Mouse (Mus musculus) lung, embryonic 14.5 days (tissue): ENCODE results near the gene 2610021A01Rik. TPM values are rescaled to one million over a fixed set of nuclear protein-coding genes. Genes with fewer than 3 reads are reported as not detected.
"Not testable (repeated sequence)": the region's sequence is repeated elsewhere in the genome, so short reads cannot be mapped to it uniquely, and the experiment has no call there.

ENCODE experiments used
- ATAC-seq: fragments of 200-750 bp; cut with Nextera tagmentation; 2 replicates; pipeline ENCODE4 v1.8.0; 2017; ENCODE audit warnings: mild to moderate bottlenecking, moderate TSS enrichment, moderate library complexity; ENCODE audit not compliant: insufficient read depth
- DNase-seq: peaks from one replicate; pipeline ENCODE4 v3.0.0-alpha.2; 2015
- H3K27ac ChIP-seq: fragments of 300-500 bp; sonication (generic); 2 replicates; pipeline ENCODE4 v1.5.1; 2014; ENCODE audit warnings: low read depth, mild to moderate bottlenecking, moderate library complexity
- H3K27me3 ChIP-seq: fragments of 300-500 bp; sonication (generic); 2 replicates; pipeline ENCODE4 v1.6.1; 2014; ENCODE audit warnings: low read length, control low read depth; ENCODE audit not compliant: insufficient read depth
- H3K36me3 ChIP-seq: fragments of 300-500 bp; sonication (generic); 2 replicates; pipeline ENCODE4 v1.6.1; 2014; ENCODE audit warnings: control low read depth; ENCODE audit not compliant: insufficient read depth
- H3K4me1 ChIP-seq: fragments of 300-500 bp; sonication (generic); 2 replicates; pipeline ENCODE4 v1.6.1; 2014; ENCODE audit warnings: antibody characterized with exemption, control low read depth; ENCODE audit not compliant: insufficient read depth
- H3K4me2 ChIP-seq: fragments of 300-500 bp; sonication (generic); 2 replicates; pipeline ENCODE4 v1.6.1; 2014; ENCODE audit warnings: mild to moderate bottlenecking
- H3K4me3 ChIP-seq: fragments of 300-500 bp; sonication (generic); 2 replicates; pipeline ENCODE4 v1.5.1; 2014; ENCODE audit warnings: low read depth, low read length
- H3K9ac ChIP-seq: fragments of 300-500 bp; sonication (generic); 2 replicates; pipeline ENCODE4 v1.6.1; 2014
- H3K9me3 ChIP-seq: fragments of 300-500 bp; sonication (generic); 2 replicates; pipeline ENCODE4 v1.6.1; 2016; ENCODE audit warnings: low read depth, low read length, control low read depth
- CTCF ChIP-seq: IDR thresholded peaks from 2 replicates; pipeline ENCODE4 v1.5.1; 2016; ENCODE audit warnings: antibody characterized with exemption, low read depth
- WGBS: fragments of 180-500 bp; shearing (Covaris S2); extraction: QIAGEN DNeasy Blood & Tissue Kit; methylation state at CpG from one replicate; pipeline ENCODE4 v1.1.7; 2014; 5-methylcytosine and 5-hydroxymethylcytosine counted together
- polyA plus RNA-seq: library from polyadenylated mRNA; unstranded; fragments of >200 nt; fragmentation: Nextera tagmentation; extraction: Ambion mirVana; gene quantifications from 2 replicates; pipeline ENCODE4 v1.2.1, GENCODE M21; 2014

The 2610021A01Rik gene
- 14.7 and 15.5 TPM in 2 replicates for polyA plus RNA-seq

DNA sequence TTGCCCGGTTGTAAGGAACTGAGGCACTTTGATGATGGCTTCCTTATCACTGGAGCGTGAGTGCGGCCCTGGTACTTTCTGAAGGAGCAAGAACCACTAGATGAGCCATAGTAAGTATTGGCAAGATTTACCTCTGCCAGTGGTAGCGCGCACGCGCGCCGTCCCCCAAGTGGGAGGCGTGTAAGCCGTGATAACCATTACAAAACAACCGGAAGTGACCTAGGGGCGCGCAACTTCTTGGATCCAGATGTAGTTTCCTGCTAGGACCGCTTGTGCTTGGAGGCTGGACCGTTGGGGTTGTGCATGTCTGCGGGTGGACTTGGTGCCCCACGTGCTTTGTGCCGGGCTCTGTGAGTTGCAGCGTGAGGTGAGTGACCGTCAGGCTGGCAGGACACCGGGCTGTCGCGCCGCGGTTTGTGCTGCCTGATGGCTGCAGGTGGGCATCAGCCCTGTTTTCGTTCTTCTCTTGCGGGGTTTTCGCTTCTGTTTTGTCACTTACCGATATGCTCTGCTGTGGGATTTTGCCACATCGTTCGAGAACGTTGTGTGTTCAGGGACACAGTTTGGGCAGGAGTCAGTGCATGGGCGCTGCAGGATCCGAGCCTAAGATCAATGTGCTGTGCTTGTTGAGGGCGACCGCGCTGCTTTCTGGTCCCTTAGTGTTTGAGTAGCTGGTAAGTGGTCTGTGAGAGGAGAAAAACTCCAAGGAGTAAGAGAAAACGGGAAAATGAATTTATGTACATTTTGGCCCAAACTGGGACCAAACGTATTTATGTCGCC, at the start of gene 2610021A01Rik:
TSS of gene 2610021A01Rik (plus strand) at position 197 of the 780 bp plus-strand sequence.
- peak within 1 kb of the TSS; percentile 77 for H3K4me2 ChIP-seq
- no peaks in the 10 kb centered on the region for H3K27me3 ChIP-seq
- H3K27ac ChIP-seq = peak within 1 kb of the TSS; percentile 63
- no peak for TF ChIP-seq CTCF
- DNase-seq (peak; percentile 97), ATAC-seq (peak; percentile 99)
- under 1% methylated on average over 41 of the region's 41 CpGs for WGBS
- H3K36me3 ChIP-seq = no peaks in the 10 kb centered on the region
- no peaks in the 10 kb centered on the region for H3K4me1 ChIP-seq
- H3K4me3 ChIP-seq = peak within 1 kb of the TSS; percentile 62
- no peaks in the 10 kb centered on the region for H3K9me3 ChIP-seq
- peak within 1 kb of the TSS; percentile 74 for H3K9ac ChIP-seq

GRCm38 (mm10) chr7:41560681-41561080, 38.3 kb upstream of the 2610021A01Rik start:
- no peaks in the 10 kb centered on the region for H3K4me1 ChIP-seq
- no peaks in the 10 kb centered on the region for H3K27me3 ChIP-seq
- H3K9me3 ChIP-seq = no peaks in the 10 kb centered on the region; the same call in 1 of the 2 replicates
- 64% methylated on average over 8 of the region's 8 CpGs for WGBS
- no peak overlapping the region for H3K9ac ChIP-seq
- no peak for TF ChIP-seq CTCF
- H3K4me3 ChIP-seq = no peak overlapping the region
- no peak overlapping the region for H3K4me2 ChIP-seq
- ATAC-seq (no peak), DNase-seq (no peak)
- H3K36me3 ChIP-seq = no peaks in the 10 kb centered on the region
- no peak overlapping the region for H3K27ac ChIP-seq

DNA sequence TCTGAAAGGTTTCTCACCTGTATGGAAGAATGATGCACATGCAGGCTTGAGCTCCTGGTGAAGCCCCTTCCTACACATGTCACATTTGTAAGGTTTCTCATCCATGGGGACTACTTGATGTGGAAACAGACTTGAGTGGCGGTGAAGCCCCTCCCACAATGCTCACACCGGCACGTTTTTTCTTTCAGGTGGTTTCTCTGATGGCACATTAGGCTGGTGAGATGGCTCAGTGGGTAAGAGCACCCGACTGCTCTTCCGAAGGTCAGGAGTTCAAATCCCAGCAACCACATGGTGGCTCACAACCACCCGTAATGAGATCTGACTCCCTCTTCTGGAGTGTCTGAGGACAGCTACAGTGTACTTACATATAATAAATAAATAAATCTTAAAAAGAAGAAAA, 25.5 kb upstream of the 2610021A01Rik start, which contains the start of gene Gm6871:
TSS of gene Gm6871 (minus strand) at position 101 of the 400 bp plus-strand sequence.
- not testable (repeated sequence) for H3K4me2 ChIP-seq, H3K9ac ChIP-seq, H3K4me1 ChIP-seq, DNase-seq, H3K4me3 ChIP-seq, H3K27ac ChIP-seq, H3K27me3 ChIP-seq, H3K36me3 ChIP-seq, H3K9me3 ChIP-seq, ATAC-seq
- WGBS = 78% methylated on average over 6 of the region's 6 CpGs

- ATAC-seq = no peak
- WGBS = 89% methylated on average over 2 of the region's 2 CpGs
- no peak overlapping the region for H3K9ac ChIP-seq
- H3K4me2 ChIP-seq = no peak overlapping the region
- no peak overlapping the region for H3K4me3 ChIP-seq
- H3K36me3 ChIP-seq = no peaks in the 10 kb centered on the region
- H3K9me3 ChIP-seq = no peaks in the 10 kb centered on the region
- TF ChIP-seq CTCF = no peak
- no peak overlapping the region for H3K27ac ChIP-seq
- no peaks in the 10 kb centered on the region for H3K4me1 ChIP-seq
- no peaks in the 10 kb centered on the region for H3K27me3 ChIP-seq
- DNase-seq = no peak
Observed at GRCm38 (mm10) chr7:41577956-41578355, 21.1 kb upstream of the 2610021A01Rik start.

DNA sequence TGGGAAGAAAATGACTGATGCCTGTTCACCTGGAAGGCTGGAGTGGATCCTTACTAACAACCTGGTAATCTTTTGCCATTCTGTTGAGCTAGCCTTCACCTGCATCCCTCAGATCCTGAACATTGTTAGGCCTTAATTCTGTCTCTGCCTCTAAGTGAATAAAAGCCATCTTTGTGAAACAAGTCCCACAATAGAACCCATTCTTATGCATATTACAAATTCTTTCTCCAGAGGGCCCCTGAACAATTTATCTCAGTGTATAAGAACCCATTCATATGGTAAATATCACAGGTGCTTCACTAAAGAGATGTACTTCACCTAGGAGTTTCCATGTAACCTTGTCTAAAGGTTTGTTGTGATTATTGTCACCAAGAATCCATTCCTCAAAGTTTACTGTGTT, 17.0 kb upstream of the 2610021A01Rik start:
- H3K36me3 ChIP-seq = no peaks in the 10 kb centered on the region
- H3K4me1 ChIP-seq = no peaks in the 10 kb centered on the region
- TF ChIP-seq CTCF = no peak
- DNase-seq (no peak), ATAC-seq (no peak)
- no peaks in the 10 kb centered on the region for H3K9me3 ChIP-seq
- no peak overlapping the region for H3K9ac ChIP-seq
- no peak overlapping the region for H3K4me3 ChIP-seq
- no peaks in the 10 kb centered on the region for H3K27me3 ChIP-seq
- H3K4me2 ChIP-seq = no peak overlapping the region
- H3K27ac ChIP-seq = no peak overlapping the region

- H3K9me3 ChIP-seq, H3K4me2 ChIP-seq, H3K27me3 ChIP-seq, DNase-seq, H3K4me1 ChIP-seq, H3K4me3 ChIP-seq, H3K9ac ChIP-seq, H3K36me3 ChIP-seq, ATAC-seq, H3K27ac ChIP-seq: not testable (repeated sequence)
Observed at GRCm38 (mm10) chr7:41587831-41588230, 11.2 kb upstream of the 2610021A01Rik start.

DNA sequence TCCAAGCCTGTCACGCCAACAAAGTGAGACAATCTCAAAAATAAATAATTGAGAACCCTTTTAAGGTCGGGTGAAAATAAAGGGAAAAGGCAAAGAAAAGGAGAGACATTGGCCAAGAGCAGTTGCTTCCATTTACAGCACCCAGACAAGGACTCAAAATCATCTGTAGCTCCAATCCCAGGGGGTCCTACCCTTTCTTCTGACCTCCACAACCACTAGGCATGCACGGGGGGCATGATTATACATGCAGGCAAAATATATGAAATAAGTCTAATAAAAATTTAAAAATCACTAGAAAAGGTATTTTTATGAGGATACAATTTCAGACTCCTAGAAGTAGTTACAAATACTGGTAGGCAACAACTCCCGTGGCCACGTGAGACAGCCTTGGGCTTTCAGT, 415 bp upstream of the 2610021A01Rik start:
- WGBS = 38% methylated on average over 5 of the region's 5 CpGs
- H3K27ac ChIP-seq = no peak overlapping the region
- ATAC-seq = peak; percentile 12; the same call in 1 of the 2 replicates

More for the DNA sequence above, 415 bp upstream of the 2610021A01Rik start:
- Histone ChIP-seq H3K36me3 (no peaks in the 10 kb centered on the region), H3K4me3 (peak overlapping the region; percentile 62), H3K9ac (peak overlapping the region; percentile 37; the same call in 1 of the 2 replicates), H3K27me3 (no peaks in the 10 kb centered on the region), H3K9me3 (no peaks in the 10 kb centered on the region), H3K4me1 (no peaks in the 10 kb centered on the region), H3K4me2 (peak overlapping the region; percentile 77)
- DNase-seq = no peak
- TF ChIP-seq CTCF = no peak
